Mouse (Mus musculus) hindlimb bud, embryonic 11.5 days (tissue): ENCODE data around the gene Isg15.

Experiments used
- DNase-seq: peaks from one replicate; pipeline ENCODE4 v3.0.0-alpha.2; 2012; ENCODE audit warnings: low read depth, low spot score; ENCODE audit errors: extremely low spot score

The Isg15 gene

DNA sequence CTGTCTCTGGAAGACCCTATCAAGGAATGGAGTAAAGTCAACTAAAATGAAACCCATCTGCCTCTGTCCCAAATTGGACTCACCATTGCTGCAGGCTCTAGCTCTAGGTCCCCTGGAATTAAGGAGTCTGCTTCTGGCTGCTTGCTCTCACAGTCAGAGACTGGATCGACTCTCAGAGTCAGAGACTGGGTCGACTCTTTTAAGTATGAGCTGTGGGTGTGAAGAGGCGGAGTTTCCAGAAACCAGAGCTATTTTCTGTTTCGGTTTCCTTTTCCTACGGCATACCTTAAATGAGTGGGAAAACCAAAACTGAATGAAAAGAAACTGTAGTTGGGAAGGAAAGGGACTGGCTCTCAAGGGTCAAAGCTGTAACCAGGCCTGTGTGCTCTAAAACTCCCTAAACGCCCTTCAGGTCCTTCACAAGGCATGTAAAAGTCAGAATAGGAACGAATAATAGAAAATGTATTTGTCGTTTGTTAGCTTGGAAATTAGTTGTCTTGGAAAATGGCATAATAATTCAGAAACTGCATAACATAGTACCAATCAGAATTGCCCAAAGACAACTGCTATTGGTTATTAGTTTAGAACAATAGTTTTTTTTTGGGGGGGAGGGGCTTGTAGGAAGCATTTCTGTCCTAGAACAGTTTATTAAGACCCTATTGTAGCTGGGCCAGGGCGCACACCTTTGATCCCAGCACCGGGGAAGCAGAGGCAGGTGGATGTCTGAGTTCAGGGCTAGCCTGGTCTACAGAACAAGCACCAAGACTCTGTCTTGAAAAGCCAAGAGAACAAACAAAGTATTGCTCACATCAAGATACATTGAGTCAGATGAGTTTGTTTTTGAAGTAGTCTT, at the start of gene Isg15:
Gene Isg15, minus strand, starts transcription at position 196 of the 853 bp plus-strand sequence.
- DNase-seq = no peak

DNA sequence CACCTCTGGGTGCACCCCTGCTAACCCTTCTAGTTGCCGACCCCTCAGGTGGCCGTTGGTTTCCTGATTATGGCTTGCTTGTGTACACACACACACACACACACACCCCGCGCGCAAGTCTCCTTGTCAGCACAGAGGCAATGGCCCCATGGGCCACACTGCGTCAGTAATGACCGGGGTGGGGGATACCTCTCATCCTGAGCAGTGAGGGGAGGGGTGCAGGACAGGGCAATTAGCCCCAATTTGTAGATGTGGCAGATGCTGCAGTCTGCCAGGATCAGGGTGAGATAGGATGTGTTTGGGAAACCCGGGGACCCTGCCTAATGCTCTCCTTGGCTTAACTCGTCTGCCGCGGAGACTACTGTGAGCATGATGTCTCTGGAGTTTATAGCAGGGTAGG, 48.9 kb upstream of the Isg15 start:
- DNase-seq = no peak

DNA sequence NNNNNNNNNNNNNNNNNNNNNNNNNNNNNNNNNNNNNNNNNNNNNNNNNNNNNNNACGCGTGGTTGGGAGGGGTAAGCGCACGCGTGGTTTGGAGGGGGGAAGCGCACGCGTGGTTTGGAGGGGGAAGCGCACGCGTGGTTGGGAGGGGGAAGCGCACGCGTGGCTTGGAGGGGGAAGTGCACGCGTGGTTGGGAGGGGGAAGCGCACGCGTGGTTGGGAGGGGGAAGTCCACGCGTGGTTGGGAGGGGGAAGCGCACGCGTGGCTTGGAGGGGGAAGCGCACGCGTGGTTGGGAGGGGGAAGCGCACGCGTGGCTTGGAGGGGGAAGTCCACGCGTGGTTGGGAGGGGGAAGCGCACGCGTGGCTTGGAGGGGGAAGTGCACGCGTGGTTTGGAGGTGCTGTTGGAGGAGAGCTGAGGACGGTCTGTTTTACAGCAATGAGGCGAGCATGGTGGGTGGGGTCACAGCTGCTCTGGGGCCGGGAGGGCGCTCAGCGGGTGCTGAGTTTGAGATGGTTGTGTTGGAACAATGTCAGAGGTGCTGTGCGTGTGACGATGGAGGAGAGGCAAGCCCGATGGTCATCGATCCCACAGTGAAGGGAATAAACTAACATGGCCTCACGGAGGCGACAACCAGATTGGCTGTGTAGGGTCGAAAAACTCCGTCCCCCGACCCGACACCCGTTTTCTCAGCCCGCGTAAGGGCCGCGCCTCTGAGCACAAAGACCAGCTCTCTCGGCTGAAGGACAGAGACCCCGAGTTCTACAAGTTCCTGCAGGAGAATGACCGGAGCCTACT, 36.2 kb upstream of the Isg15 start:
- no peak for DNase-seq

DNA sequence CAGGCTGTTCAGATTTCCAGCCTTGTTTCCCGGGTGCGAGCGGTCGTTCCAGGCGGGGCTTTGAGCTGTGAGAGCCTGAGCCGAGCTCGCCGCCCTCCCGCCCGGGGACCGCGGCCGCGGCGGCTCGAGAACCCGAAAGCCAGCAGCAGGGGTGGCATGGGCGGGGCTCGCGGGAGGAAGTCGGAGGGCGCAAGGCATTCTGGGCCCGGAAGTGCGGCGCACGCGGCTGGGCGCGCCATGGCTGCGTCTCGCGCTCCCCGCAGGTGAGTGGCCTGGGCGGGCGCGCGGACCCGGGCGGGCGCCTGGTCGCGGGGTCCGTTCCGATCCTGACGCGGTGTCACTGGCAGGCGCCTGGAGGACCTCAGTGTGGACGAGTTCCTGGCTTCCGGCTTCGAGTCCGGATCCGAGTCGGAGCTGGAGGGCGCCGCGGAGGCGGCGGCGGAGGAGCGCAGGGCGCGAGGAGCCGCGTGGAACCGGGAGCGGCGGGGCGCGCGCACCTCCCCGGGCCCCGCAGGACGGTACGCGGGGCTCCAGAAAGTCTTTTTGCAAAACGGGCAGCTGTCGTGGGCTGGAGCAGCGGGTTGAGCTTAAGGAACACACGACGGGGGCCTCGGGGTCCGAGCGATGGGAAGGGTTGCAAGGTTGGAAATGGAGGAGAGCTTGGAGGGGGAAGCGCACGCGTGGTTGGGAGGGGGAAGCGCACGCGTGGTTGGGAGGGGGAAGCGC, 35.4 kb upstream of the Isg15 start, which contains the start of gene Noc2l:
Gene Noc2l, plus strand, starts transcription at position 203 of the 726 bp plus-strand sequence.
- peak; percentile 35 for DNase-seq

DNA sequence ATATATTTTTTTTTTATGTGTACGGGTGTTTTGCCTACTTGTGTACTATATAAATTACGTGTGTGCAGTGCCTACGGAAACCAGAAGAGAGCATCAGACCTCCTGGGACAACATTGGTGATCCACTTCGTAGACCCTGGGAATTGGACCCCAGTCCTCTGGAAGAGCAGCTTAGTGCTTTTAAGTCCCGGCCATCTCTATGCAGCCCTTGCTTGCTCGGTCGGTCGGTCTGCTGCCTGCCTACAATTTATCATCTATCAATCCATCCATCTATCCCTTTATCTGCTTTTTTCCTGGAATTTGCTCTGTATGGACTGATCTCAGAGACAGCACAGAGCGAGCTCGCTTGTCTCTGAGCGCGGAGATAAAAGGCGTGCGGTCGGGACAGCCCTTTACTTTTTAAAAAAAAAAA, 34.7 kb upstream of the Isg15 start:
- peak; percentile 28 for DNase-seq

DNA sequence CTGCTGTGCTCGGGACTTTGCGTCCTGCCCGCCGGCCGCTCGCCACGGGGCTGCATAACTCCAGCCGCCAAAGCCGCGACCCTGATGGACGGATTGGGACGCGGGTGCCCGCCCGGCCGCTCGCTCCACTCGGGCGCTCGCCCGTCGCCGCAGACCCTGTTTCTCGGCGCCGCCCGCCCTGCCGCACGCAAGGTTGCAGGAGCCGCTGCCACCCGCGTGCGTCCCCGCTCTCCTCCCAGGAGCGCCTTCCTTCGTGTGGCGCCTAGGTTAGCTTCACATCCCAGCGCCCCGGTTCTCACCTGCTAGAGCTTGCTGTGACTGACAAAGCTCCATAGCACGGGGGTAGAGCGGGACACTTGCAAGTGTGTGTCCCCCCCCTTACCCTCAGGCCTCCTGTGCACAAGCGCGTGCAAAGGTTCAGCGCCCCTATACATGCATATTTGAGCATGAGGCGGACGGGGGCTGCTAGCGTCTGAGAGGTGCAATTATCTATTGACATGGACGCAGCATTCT, 34.1 kb upstream of the Isg15 start, which contains the start of gene Plekhn1:
Gene Plekhn1, minus strand, starts transcription at position 157 of the 513 bp plus-strand sequence.
- DNase-seq = no peak

DNA sequence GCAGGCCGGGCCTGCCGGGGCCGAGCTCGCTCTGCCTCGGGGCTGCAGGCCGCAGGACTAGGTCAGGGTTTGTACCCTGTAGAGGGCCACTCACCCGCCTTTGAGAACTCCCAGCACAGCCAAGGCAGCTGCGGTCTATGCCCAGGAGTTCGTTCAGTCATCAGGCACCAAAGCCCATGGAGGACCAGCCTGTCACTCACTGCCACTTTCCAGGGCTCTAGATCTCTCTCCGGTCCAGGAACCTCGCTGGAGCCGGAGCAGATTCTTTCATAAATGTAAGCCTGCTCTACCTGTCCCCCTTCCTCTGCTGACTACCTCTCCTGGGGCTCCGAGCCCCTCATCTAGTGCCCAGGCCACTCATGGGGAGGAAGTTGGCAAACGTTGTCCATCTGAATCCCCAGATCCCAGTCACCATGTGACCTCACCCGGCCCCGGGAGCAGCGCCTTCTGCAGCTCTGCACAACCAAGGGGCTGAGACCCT, 33.4 kb upstream of the Isg15 start:
- no peak for DNase-seq

DNA sequence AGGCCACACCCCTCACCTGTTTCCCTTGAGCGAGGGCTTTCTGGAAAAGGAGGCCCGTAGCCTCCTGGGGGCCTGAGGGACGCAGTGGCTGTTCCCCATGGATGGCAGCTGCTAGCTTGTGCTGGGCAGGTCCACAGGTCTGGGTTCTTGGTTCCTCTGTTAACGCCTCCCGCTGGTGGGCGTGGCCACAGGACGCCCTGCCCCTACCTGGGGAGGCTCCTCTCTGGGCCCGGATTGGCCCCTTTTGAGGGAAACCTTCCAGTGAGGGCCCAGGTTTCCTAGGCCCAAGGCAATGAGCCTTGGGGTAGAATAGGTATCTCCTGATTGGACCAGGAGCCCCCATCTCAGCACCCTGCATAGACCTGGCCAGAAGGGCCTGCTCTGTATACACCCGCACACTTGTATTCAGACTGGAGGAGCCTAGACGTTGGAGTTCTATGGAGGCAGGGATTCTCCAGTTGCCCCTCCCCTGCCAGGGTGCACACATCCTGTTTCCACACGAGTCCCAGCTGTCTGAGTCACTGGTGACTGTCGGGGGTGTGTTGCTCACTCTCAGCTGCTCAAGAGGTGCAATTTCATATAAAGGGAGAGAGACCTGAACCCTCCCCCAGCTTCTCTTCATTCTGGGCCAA, 27.9 kb upstream of the Isg15 start:
- DNase-seq = no peak

DNA sequence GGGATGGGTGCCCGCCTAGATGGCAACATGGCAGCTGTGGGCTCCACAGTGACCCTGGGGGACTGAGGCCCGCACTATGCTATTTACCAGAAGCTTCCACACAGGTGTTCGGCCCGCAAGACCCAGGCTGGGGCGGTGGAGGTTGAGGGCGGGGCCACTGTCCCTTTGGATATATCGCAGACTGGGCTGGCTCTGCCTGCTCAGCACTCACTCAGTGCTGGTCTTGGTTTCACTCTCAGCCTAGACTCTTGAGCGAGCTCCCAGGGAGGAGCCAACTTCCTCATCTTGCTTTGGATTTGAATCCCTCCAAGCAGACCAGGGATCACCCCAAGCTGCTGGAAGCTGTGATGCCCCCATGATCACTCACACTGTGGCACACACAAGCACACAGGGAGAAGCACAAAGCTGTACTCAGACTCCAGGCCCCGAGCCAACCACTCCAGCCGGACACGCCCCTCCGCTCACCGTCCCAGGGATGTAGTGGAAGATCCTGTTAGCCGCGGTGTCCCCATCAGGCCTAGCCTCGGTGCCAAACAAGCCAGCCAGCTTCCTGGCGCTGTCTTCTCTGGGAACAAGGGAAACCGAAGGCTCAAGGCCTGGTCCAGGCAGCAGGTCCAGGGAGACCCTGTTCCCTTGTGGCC, 27.3 kb upstream of the Isg15 start:
- DNase-seq = no peak

DNA sequence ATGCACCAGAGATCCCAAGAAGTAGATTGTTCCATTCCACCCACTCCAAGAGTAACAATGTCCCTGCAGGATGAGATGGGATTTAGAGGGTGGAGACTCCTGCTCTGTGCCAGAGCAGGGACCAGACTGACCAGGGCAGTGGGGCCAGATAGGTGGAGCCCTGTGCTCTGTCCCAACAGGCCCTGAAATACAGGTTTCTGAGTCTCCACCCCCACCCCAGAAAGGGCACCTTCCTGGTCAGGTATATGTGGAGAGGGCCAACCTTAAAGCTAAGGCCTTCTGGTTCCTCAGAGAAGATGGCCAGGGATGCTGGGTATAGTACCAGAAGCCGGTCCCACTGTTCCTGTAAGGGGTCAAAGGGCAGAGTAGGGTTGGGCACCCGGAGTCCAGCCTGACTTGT, 23.7 kb upstream of the Isg15 start:
- DNase-seq = no peak

DNA sequence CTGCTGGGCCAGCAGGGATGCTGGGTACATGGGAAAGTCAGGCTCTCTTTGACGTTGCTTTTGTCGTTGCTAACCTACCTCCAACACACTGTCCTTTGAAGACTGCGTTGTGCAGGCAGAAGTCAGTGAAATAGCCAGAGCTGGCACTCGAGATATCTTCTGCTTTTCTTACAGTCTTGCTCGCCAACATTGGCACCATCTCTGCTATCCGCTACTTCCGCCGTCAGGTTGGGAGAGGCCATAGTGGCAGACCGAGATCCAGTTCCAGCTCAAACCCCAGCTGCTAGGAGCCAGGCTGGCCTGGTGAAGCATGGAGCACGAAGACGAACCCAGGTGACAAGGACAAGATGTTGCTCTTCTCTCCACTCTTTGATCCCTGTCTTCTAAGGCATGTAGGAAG, 19.3 kb upstream of the Isg15 start:
- DNase-seq = no peak

DNA sequence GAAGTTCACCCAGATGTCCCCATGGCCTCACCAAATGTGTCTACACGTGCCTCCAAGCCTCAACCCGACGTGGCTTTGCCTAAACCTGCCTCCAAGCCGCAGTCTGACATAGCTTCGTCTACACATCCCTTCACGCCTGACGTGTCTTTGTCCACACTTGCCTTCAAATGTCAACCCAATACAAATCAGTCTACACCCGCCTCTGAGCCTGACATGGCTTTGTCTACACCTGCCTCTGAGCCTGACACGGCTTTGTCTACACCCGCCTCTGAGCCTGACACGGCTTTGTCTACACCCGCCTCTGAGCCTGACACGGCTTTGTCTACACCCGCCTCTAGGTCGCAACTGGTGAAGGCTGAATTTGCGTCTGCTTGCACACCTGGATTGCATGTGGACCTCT, 17.2 kb upstream of the Isg15 start:
- no peak for DNase-seq

DNA sequence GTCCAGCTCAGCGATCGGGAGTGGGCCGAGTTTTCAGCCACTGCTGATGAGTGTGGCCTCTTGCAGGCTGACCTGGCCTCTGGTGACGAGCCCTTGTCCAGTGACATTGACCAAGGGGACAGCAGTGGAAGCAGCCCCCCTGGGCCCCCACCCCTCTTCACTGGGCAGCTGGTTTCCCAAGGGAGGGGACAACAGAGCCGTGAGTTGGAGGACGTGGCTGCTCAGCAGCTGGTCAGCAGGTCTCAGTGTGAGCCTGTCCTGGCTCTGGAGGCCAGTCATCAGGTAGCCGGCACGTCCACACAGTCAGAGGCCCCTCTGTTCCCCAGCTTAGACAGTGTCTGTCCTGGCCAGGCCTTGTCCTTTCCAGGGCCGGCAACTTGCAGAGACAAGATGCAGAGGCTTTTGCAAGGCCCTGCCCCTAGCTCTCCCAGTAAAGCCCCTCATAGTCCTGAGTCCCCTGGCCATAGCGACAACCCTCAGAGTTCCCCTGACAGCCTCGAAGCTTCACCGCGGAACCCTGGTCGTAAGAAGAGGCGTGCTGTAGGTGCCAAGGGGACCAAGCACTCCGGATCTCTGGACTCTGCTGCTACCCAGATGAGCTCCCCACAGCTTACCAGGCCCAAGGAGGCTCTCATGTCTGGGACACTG, 16.5 kb upstream of the Isg15 start:
- no peak for DNase-seq

DNA sequence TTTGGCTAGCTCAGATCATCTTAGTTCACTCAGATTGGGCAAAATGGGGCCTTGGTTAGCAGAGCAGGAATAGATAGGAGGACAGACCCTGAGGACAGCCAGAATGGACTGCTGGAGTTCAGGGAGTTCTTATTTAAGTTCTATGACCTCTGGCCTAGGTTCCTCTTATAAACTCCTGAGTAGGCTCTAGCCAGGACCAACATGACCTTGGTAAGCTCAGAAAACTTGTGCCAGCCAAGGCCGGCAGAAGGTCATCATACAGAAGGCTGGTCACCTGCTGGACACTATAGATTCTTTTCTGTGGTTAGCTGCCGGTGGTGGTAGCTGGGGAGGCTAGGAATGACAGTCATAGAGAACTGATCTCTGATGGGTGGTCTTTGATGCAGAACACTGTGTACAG, 15.6 kb upstream of the Isg15 start:
- DNase-seq = no peak

DNA sequence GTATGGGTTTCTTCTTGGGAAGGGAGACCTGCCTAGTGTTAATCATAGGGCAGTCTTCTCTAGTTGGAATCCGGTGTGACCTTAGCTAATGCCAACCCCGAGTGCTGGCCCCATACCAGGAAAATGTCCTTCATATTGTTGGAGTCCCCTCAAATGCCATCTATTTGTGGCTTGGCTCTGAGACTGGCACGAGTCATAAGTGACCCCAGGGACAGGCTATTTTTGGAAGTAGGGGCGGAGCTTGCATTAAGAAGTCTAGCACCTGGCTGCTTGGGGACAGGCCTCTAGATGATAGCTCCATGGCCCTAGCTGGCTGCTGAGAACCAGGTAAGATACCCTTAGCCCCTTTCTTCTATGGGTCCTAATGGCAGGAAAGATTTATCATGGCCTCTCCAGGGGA, 15.0 kb upstream of the Isg15 start, which contains the start of gene Perm1:
Gene Perm1, plus strand, starts transcription at position 220 of the 400 bp plus-strand sequence.
- no peak for DNase-seq

DNA sequence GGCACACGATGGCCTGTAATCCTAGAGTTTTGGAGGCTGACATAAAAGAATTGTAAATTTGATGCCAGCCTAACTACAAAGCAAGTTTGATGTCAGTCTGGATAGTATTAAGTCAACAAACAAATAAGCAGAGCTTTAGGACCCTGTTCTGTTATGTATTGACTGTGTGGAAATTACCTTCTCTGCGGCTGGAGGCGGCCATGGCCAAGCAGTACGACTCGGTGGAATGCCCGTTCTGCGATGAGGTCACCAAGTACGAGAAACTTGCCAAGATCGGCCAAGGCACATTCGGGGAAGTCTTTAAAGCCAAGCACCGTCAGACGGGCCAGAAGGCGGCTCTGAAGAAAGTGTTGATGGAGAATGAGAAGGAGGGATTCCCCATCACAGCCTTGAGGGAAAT, 12.5 kb upstream of the Isg15 start:
- no peak for DNase-seq

DNA sequence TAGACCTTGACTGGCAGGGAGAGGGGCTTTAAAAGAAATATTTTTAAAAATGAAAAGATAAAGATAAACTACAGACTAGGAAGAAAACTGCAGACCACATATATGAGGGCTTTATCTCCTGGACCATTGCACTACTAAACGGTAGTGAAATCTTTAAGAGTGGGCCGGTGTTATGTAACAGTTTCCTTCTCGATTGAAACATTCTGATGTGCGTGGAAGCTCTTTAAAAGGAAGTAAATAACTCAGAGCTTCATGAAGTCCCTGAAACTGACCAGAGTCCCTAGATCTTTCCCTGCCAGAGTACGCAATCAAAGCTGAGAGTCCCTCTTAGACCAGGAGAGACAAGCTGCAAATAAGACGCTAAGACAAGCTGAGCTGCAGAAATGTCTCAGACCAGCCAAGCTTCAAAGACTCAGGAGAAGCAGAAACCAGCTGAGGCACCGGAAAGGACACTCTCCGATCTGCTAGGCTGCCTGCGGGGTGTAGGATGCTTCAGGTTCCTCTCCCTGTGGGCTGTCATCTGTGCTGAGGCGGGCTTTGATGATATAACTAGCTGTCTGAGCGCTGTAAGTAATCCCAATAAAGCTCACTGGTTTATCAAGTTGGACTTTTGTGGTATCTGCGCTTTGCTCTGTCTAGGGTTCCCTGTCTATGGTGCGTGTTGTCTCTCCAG, 9.5 kb upstream of the Isg15 start:
- no peak for DNase-seq

DNA sequence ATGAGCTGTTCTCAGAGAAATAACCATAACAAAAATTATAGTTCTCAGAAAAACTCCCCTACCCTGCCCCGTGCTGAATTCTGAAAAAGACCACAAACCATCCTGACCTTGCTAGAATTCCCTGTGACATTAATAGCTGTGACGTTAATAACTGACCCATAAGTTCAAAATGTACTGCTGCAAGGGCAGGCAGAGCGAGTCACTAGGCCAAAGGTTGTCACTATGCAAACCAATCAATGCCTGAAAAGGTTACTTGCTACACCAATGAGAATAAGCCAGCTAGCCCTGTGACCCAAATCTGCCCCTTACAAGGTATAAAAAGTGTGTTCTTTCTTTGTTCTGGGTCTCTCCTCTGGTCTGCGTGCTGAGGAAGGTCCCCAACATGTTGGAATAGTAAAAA, 8.3 kb upstream of the Isg15 start:
- no peak for DNase-seq
